Mouse (Mus musculus): ENCODE data around the gene Bmp6. TPM values are rescaled to one million over a fixed set of nuclear protein-coding genes. Genes with fewer than 3 reads are reported as not detected.

Gene Bmp6
- polyA plus RNA-seq, 1 experiment = 63.5 TPM

- Histone ChIP-seq H3K4me3 (ENCODE audit: insufficient read depth, low read depth, low read length) (no peak overlapping the region), H3K27me3 (replicated peaks; ENCODE audit: control insufficient read depth, insufficient read depth, low read length) (no peaks in the 10 kb centered on the region), H3K27ac (ENCODE audit: insufficient read depth, low read depth, low read length) (no peak overlapping the region), H3K36me3 (ENCODE audit: control insufficient read depth, insufficient read depth, low read length) (no peaks in the 10 kb centered on the region), H3K4me1 (ENCODE audit: control insufficient read depth, insufficient read depth, low read length) (0 out of 2 replicates have a peak, but pooled peaks cover 2% of the 10 kb centered on the region)
- 50% methylated on average over 20 of the region's 20 CpGs for WGBS
- peak; percentile 15 for DNase-seq
- TF ChIP-seq CTCF (conservative IDR thresholded peaks at IDR 0.05; ENCODE audit: insufficient read depth, insufficient read length, low read depth, low read length) (no peak), POLR2A (IDR thresholded peaks at IDR 0.05; ENCODE audit: low read depth, low read length) (no peak)
Observed at GRCm38 (mm10) chr13:38450051-38450971, 105.4 kb downstream of the Bmp6 start.

GRCm38 (mm10) chr13:38451446-38451845 lies 106.5 kb downstream of the Bmp6 start:
- H3K27ac ChIP-seq (ENCODE audit: insufficient read depth, low read depth, low read length) = no peak overlapping the region
- TF ChIP-seq CTCF (conservative IDR thresholded peaks at IDR 0.05; ENCODE audit: insufficient read depth, insufficient read length, low read depth, low read length) = no peak
- no peak for TF ChIP-seq POLR2A (IDR thresholded peaks at IDR 0.05; ENCODE audit: low read depth, low read length)
- no peaks in the 10 kb centered on the region for H3K36me3 ChIP-seq (ENCODE audit: control insufficient read depth, insufficient read depth, low read length)
- no peaks in the 10 kb centered on the region for H3K27me3 ChIP-seq (replicated peaks; ENCODE audit: control insufficient read depth, insufficient read depth, low read length)
- H3K4me1 ChIP-seq (ENCODE audit: control insufficient read depth, insufficient read depth, low read length) = 0 out of 2 replicates have a peak, but pooled peaks cover 2% of the 10 kb centered on the region
- 54% methylated on average over 5 of the region's 5 CpGs for WGBS
- H3K4me3 ChIP-seq (ENCODE audit: insufficient read depth, low read depth, low read length) = no peak overlapping the region
- DNase-seq = no peak

GRCm38 (mm10) chr13:38463410-38463809 lies 118.5 kb downstream of the Bmp6 start:
- H3K27ac ChIP-seq (ENCODE audit: insufficient read depth, low read depth, low read length) = no peak overlapping the region
- WGBS = 91% methylated on average over 1 of the region's 1 CpGs
- H3K36me3 ChIP-seq (ENCODE audit: control insufficient read depth, insufficient read depth, low read length) = no peaks in the 10 kb centered on the region
- no peak for TF ChIP-seq CTCF (conservative IDR thresholded peaks at IDR 0.05; ENCODE audit: insufficient read depth, insufficient read length, low read depth, low read length)
- no peak for TF ChIP-seq POLR2A (IDR thresholded peaks at IDR 0.05; ENCODE audit: low read depth, low read length)
- no peaks in the 10 kb centered on the region for H3K4me1 ChIP-seq (ENCODE audit: control insufficient read depth, insufficient read depth, low read length)
- no peak for DNase-seq
- no peaks in the 10 kb centered on the region for H3K27me3 ChIP-seq (replicated peaks; ENCODE audit: control insufficient read depth, insufficient read depth, low read length)
- H3K4me3 ChIP-seq (ENCODE audit: insufficient read depth, low read depth, low read length) = no peak overlapping the region

- 82% methylated on average over 5 of the region's 5 CpGs for WGBS
- H3K27me3 ChIP-seq (replicated peaks; ENCODE audit: control insufficient read depth, insufficient read depth, low read length) = no peaks in the 10 kb centered on the region
Observed at GRCm38 (mm10) chr13:38470882-38471281, 126.0 kb downstream of the Bmp6 start.

GRCm38 (mm10) chr13:38472636-38473035 lies 127.7 kb downstream of the Bmp6 start:
- Histone ChIP-seq H3K4me1 (ENCODE audit: control insufficient read depth, insufficient read depth, low read length) (no peaks in the 10 kb centered on the region), H3K4me3 (ENCODE audit: insufficient read depth, low read depth, low read length) (no peak overlapping the region), H3K27ac (ENCODE audit: insufficient read depth, low read depth, low read length) (no peak overlapping the region), H3K36me3 (ENCODE audit: control insufficient read depth, insufficient read depth, low read length) (no peaks in the 10 kb centered on the region), H3K27me3 (replicated peaks; ENCODE audit: control insufficient read depth, insufficient read depth, low read length) (no peaks in the 10 kb centered on the region)
- no peak for DNase-seq
- TF ChIP-seq POLR2A (IDR thresholded peaks at IDR 0.05; ENCODE audit: low read depth, low read length) (no peak), CTCF (conservative IDR thresholded peaks at IDR 0.05; ENCODE audit: insufficient read depth, insufficient read length, low read depth, low read length) (no peak)
- WGBS = 95% methylated on average over 4 of the region's 4 CpGs

More at GRCm38 (mm10) chr13:38470882-38471281, 126.0 kb downstream of the Bmp6 start:
- DNase-seq = no peak
- no peak overlapping the region for H3K27ac ChIP-seq (ENCODE audit: insufficient read depth, low read depth, low read length)
- no peak for TF ChIP-seq POLR2A (IDR thresholded peaks at IDR 0.05; ENCODE audit: low read depth, low read length)
- no peak for TF ChIP-seq CTCF (conservative IDR thresholded peaks at IDR 0.05; ENCODE audit: insufficient read depth, insufficient read length, low read depth, low read length)
- no peak overlapping the region for H3K4me3 ChIP-seq (ENCODE audit: insufficient read depth, low read depth, low read length)
- H3K4me1 ChIP-seq (ENCODE audit: control insufficient read depth, insufficient read depth, low read length) = no peaks in the 10 kb centered on the region
- H3K36me3 ChIP-seq (ENCODE audit: control insufficient read depth, insufficient read depth, low read length) = no peaks in the 10 kb centered on the region

- DNase-seq = no peak
- H3K4me1 ChIP-seq (ENCODE audit: control insufficient read depth, insufficient read depth, low read length) = no peaks in the 10 kb centered on the region
- H3K4me3 ChIP-seq (ENCODE audit: insufficient read depth, low read depth, low read length) = no peak overlapping the region
- TF ChIP-seq CTCF (conservative IDR thresholded peaks at IDR 0.05; ENCODE audit: insufficient read depth, insufficient read length, low read depth, low read length) (no peak), POLR2A (IDR thresholded peaks at IDR 0.05; ENCODE audit: low read depth, low read length) (no peak)
- 91% methylated on average over 6 of the region's 6 CpGs for WGBS
- H3K27ac ChIP-seq (ENCODE audit: insufficient read depth, low read depth, low read length) = no peak overlapping the region
- no peaks in the 10 kb centered on the region for H3K27me3 ChIP-seq (replicated peaks; ENCODE audit: control insufficient read depth, insufficient read depth, low read length)
- H3K36me3 ChIP-seq (ENCODE audit: control insufficient read depth, insufficient read depth, low read length) = no peaks in the 10 kb centered on the region
Observed at GRCm38 (mm10) chr13:38473497-38473896, 128.6 kb downstream of the Bmp6 start.

- H3K4me1 ChIP-seq (ENCODE audit: control insufficient read depth, insufficient read depth, low read length) = no peaks in the 10 kb centered on the region
- no peak for DNase-seq
- TF ChIP-seq POLR2A (IDR thresholded peaks at IDR 0.05; ENCODE audit: low read depth, low read length) (no peak), CTCF (conservative IDR thresholded peaks at IDR 0.05; ENCODE audit: insufficient read depth, insufficient read length, low read depth, low read length) (no peak)
- H3K27me3 ChIP-seq (replicated peaks; ENCODE audit: control insufficient read depth, insufficient read depth, low read length) = no peaks in the 10 kb centered on the region
- no peak overlapping the region for H3K27ac ChIP-seq (ENCODE audit: insufficient read depth, low read depth, low read length)
- no peak overlapping the region for H3K4me3 ChIP-seq (ENCODE audit: insufficient read depth, low read depth, low read length)
- no peaks in the 10 kb centered on the region for H3K36me3 ChIP-seq (ENCODE audit: control insufficient read depth, insufficient read depth, low read length)
- 53% methylated on average over 8 of the region's 8 CpGs for WGBS
Observed at GRCm38 (mm10) chr13:38476936-38477335, 132.0 kb downstream of the Bmp6 start.
